In the genomic region with DNA sequence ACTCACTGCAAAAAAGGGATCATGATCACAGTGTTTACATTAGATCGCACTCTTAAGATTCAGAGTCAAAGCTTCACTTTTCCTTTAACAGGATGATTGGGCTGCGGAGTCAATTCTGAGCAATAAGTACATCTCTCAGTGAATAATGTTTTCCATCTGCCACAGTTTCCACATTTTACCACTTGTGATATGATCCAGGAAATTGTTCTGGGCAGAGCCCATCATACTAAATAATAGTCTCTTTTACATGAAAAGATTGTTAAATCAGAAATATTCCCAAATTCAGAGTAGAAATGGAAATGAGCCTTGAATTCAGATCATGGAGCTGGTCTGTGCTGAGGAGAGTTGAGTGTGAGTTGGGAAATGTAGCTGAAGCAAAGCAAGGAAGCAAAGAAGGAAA, we compare ENCODE assay signal across 15 mouse cellular contexts.
"Had no signal": no experiment of that assay in that cellular context is flagged by ENCODE, and none has a peak within 500 bp of the region (broad histone marks: within the 10 kb centered on the region; RNA-seq: fewer than 3 reads in every experiment).

No protein-coding gene starts in this region.

- H3K4me3 ChIP-seq: limb, embryonic 13.5 days; liver, embryonic 13.5 days had no signal

- H3K9me3 ChIP-seq: limb, embryonic 13.5 days; liver, embryonic 13.5 days had no signal

- H3K36me3 ChIP-seq: limb, embryonic 13.5 days; liver, embryonic 13.5 days had no signal

- H3K4me2 ChIP-seq: limb, embryonic 13.5 days; liver, embryonic 13.5 days; midbrain, embryonic 11.5 days had no signal

- H3K4me1 ChIP-seq: limb, embryonic 13.5 days; liver, embryonic 13.5 days had no signal

- H3K27me3 ChIP-seq: limb, embryonic 13.5 days; liver, embryonic 13.5 days had no signal

- H3K9ac ChIP-seq: limb, embryonic 13.5 days; liver, embryonic 13.5 days had no signal

- DNase-seq: kidney, adult 2 months; kidney, postnatal 36 days; left cerebral cortex, postnatal 4 days; liver, embryonic 13.5 days; lung, adult 2 months; lung, postnatal 14 days; lung, postnatal 4 days; midbrain, embryonic 14.5 days; thymus, adult 2 months; thymus, postnatal 14 days; thymus, postnatal 4 days had no signal

- H3K27ac ChIP-seq: kidney, postnatal 0 days; limb, embryonic 13.5 days; liver, embryonic 13.5 days; stomach, postnatal 0 days had no signal
